Mouse (Mus musculus) WW6 (cell line): ENCODE results near the gene Grtp1.
A peak's percentile ranks its signal among the peaks of the same experiment; 100 is the strongest.

Experiments used
- DNase-seq: peaks from one replicate; pipeline ENCODE4 v3.0.0-alpha.2; 2013; ENCODE audit warnings: low read depth, low spot score

Gene Grtp1

DNA sequence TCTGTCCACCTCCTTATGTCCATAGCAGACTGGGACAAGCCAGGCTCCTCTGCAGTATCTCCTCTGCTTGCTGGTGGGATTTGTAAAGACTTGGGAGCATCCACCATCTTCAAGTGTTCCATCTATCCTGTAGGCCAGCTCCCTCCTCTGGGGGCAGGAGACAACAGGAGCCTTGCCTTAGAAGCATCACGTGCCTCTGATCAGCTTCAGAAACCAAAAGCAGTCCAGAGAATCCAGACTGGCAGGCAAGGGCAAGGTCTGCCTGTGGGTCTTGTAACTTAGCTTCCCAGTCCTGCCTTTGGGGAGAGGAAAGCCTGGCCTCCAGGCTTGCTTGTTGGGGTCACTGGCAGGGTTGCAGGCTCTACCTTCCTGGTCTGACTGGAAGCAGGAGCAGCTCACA is 24.8 kb downstream of the Grtp1 start:
- no peak for DNase-seq

DNA sequence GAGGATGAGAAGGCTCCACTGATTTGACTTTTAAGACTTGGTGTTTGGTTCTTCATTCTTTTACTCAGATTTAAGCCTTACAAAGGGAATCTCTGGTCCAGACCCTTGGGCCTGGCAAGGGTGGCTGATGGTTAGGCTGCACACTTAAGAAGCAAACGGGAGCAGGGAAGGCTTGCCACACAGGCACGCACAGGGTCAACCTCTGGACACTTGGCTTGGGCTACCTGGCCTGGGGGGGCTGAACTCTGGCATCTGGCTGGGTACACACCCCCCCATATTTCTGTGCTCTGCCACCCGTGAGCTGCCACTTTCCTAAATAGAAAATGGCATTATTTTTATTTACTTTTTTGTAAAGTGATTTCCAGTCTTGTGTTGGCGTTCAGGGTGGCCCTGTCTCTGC is 25.6 kb downstream of the Grtp1 start:
- DNase-seq = no peak

DNA sequence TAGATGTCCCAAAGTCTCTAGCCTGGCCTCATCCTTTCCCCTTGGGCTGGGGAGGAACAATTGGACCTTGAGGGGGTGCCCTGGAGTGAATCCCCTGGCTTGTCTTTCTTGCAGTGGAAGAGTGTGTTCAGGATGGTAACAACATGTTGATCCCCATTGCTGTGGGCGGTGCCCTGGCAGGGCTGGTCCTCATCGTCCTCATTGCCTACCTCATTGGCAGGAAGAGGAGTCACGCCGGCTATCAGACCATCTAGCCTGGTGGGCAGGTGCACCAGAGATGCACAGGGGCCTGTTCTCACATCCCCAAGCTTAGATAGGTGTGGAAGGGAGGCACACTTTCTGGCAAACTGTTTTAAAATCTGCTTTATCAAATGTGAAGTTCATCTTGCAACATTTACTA is 26.1 kb downstream of the Grtp1 start:
- DNase-seq = no peak

DNA sequence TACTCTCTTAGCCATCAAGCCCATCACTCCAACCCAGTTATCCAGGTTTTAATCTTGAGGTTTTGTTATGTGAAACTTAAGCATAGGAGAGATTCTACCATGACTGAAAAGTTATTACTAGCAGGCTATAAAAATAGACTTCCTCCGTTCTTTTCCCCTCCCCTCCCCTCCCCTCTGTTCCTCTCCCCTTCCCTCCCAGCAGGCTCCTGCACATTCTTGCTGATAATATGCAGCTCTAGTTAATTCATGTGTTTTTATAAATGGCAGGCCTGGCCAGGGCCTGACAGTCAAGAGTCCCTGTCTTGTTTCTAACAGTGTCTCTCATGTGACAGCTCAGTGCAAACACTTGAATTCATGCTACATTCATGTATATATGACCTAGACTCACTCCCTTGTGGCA is 29.9 kb downstream of the Grtp1 start:
- no peak for DNase-seq

DNA sequence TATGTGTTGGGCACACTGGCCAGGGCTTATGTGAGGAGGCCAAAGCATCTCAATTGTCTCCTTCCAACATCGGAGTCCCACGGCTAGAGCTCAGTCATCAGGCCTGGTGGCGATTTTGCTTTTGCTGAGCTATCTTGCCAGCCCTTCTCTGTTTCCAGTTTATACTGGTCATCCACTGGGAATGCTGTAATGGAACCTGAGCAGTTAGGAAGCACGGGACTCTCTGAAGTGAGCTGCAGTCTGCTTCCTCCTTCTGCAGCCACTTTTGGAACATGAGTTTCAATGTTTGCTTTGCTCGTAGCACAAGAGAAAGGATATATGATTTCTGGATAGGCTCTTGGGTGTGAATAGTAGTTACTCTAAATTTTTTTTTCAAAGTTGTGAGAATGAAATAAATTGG is 36.1 kb downstream of the Grtp1 start:
- DNase-seq = no peak

DNA sequence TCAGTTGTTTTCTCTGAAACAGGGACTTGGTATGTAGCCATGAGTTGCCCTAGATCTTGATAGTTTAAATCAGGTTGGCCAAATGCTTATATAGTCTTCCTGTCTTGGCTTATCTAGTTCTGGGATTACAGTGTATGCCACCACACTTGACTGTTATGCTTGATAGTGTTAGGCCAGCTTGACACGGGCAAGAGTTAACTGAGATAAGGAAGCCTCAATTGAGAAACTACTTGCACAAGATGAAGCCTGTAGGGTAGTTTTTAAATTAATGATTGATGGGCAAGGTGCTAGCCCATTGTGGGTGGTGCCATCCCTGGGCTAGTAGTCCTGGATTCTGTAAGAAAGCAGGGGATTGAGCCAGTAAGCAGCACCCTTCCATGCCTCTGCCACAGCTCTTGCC is 36.9 kb downstream of the Grtp1 start:
- DNase-seq = no peak

DNA sequence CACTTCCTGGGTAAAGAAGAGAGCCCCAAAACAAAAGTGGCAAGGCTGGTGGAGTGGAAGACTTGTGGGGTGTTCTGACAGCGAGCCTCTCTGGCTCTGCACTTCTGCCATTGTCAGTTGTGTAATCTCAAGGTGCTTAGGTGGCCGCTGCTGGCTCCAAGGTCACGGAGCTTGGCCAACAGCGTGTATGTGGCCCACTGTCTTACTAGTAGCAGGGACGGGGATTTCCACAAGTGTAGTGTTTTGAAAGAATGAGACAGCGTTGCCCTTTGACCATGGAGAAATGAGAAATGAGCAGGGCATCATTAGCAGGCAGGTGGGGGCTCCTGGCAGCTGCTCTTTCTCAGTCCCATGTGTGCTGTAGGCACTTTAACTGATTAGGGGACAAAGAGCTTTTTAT is 38.3 kb downstream of the Grtp1 start:
- no peak for DNase-seq

DNA sequence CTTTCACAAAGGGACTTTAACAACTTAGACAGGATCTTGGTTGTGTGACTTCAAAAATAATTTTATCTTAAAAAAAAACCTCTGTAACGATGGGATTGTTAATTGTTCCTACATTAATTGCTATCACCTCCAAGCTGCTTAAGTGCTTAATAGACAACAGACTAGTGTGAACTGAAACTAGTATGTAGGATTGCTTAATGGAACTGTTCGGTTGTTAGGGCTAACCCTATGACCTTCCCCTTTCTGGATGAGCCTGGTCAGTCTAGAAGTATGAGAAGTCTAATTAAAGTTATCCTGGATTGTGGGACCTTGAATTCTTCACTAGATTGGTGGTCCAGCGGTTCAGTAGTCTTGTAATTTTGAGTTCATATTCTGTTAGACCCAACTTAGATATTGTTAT is 39.7 kb downstream of the Grtp1 start:
- no peak for DNase-seq

DNA sequence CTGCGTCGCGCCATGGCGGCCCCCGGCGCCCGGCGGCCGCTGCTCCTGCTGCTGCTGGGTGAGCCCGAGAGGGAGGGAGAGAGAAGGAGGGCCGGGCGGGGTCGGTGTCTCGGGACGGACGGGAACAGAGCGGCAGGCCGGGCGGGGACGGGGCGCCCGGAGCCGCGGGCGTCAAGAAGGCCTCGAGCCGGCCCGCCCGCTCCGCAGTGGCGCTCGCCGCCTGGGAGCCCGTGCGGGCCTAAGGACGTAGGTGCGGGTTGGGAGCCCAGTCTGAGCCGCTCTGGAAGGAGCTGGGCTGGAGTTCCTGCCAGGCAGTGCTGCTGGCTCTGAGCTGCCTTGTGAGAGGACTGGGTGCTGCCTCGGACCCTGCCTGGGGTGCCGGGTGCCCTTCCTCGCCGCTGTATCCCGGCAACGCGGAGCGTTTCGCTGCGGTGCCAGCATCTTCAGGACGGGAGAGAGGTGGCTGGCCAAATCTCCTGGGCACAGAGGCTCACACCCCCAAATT is 41.0 kb downstream of the Grtp1 start:
- no peak for DNase-seq

DNA sequence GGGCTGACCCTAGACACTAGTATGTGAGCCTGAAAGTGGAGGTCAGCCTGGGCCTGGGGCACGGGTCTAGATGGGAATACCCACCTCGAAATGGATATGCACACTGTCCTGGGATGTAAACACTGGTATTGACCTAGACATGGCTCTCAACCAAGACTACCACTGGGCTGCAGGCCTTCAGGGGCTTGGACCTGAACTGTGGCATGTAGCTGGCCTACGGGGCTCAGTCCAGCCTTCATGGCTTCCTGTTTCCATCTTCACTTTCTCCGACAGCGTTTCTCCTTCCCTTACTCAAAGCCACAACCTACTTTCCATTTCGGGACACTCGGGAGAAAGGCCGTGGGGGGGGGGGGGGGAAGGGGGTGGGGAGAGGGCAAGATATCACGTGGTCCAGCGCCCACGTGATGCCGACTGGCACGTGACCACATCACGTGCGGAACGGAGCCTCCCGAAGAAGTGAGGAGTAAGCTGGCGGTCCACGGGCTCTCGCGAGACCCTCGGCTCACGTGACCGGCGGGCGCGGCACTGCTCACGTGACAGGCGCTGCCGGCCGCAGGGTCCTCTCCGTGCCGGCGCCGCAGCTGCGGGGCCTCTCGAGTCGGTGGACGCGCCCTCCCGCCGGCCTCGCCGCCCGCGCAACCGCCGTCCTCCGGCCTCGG is 41.6 kb downstream of the Grtp1 start, which contains the start of gene Lamp1:
Gene Lamp1, plus strand, starts transcription at position 444 of the 659 bp plus-strand sequence.
- DNase-seq = peak; percentile 99

DNA sequence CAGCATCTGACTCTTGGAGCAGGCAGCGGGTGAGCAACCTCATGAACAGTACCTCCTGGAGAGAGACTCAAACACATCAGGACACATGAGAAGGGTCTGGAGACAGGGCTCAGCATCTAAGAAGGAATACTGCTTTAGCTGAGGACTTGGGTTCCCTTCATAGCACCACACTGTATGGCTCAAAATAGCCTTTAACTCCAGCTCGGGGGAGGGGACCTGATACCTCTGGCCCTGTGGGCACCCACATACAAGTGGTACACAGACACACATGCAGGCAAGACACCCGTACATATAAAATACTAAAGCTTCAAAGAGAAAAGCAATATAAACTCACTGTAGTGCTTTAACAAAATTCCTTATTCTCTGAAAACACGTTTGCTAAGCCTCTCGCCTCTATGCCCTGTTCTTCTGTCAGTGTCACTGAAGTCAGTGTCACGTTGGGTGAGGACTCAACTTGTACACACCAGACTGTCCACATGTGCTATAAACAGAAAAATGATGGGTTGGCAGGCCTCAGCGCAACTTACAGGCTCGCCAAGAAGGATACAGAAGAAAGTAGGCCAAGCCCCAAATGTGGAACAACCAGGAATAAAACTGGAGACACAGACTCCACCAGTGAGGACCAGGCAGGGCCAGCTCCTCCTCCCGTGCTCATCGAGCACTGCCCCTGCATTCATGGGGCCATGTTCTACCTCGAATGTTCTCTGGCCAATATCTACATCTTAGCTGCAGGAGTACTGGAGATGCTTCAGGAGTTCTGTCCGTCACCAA is 43.9 kb downstream of the Grtp1 start:
- DNase-seq = no peak

DNA sequence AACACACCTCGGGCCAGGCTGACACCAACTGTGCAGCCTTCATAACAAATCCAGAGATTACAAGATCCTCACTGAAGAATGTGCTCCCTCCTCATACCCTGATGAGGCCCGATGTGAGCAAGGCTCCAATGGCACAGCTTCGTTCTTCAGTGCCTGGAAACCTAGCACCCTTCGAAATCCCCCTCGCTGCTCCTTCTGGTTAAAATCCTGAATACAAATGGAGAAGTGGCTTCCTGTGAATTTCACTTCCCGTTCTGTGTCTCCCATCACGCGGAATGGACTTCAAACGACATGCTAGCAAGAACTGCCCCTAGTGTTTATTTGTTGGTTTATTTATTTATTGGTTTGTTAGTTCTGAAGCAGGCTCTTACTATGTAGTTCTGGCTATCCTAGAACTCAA is 45.1 kb downstream of the Grtp1 start:
- DNase-seq = no peak

DNA sequence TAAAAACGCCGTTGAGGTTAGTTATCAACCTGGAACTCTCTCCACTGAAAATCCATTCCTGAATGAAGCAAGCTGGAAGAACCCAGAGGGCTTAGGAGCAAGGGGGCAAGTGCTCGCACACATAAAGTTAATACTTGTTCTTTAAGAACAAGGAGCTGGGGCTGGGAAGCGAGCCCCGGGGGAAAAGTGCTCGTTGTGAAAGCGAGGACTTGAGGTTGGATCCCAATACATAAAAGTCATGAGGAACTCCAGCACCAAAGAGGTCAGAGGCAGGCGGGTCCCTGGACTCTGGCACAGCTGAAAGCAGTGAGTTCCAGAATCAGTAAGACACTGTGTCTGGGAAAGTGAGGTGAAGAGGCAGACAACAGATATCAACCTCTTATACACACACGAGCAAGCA is 46.3 kb downstream of the Grtp1 start:
- DNase-seq = no peak

DNA sequence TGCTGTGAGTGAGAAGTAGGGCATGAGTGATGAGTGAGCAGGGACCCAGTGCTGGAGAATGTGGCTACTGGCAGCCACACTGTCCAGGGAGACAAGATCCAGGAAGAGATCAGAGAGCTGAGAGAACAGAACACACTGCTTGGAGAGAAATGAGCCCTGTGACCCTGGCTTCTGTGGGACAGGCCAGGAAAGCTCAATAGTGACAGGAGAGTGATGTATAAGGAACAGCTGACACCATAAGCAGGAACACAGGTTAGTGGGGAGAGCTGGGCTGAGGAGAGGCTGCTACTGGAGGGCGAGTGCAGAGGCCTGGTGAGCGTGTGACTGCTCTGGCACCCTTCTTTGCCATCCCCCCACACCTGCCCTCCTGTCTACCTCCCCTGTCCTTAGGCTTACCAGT is 49.5 kb downstream of the Grtp1 start:
- no peak for DNase-seq

DNA sequence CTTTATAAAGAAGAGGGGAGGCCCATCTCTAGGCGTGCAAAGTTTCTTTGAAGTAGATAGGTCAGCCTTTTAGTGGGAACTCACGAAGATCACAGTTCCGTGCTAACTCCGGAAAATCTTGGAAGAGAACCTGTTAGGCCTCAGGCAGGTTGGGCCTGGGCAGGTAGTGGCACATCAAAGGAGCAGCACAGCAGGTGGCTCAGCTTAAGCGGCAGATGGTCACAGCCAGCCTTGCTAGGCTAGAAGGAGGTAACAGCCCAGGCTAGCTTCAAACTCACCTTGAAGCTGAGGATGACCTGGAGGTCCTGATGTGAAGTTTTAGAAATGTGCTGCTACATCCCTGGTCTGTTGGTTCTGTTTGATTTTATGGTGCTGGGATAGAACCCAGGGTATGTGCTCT is 50.6 kb downstream of the Grtp1 start:
- DNase-seq = no peak

DNA sequence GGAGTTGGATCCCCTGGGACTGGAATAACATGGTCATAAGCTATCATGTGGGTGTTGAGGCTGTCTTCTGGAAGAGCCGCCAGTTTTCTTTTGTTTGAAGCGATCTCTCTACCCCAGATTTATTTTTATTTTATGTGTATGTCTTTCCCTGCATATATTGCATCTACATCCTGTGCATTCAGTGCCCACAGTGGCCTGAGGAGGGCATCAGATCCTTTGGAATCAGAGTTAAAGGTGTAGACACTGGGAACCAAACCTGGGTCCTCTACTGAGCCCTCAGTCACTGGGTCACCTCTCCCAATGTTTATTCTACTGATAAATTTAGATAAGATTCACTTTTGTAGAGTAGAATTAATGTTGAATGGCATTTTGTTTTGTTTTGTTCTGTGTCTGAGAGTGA is 51.1 kb downstream of the Grtp1 start:
- DNase-seq = no peak

DNA sequence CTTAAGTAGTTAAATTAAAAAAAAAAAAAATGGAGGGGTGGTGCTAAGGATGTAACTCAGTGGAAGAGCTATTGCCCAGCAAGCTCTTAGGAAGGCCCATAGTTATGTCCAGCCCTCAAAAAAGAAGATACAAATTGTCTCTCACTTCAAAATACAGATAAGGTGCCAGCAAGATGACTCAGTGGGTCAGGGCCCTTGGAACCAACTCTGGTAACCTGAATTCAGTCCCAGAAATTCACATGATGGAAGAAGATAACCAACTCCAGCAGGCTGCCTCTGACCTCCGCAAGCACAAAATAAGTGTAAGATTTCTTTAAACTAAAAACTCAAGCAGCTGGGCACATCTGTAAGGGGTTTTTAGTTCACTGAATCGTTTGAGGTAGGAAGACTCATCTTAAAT is 51.9 kb downstream of the Grtp1 start:
- DNase-seq = no peak

DNA sequence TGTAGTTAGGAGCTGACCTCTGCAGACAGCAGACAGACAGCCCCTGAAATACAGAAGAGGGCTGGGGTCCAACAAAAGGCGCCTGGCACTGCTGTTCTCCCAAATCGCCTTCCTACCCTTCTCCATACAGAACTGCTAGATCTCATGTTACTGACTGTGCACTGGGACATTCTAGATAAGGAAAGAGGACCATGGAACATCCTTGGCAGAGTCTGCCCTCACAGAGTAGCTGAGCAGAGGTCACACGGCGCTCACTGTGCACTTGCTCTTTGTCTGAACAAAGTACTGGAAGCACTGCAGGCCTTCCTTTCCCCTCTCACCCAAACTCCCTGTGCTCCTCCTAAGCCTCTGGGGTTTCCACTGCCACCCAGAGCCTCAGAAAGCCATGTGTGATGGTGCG is 58.7 kb downstream of the Grtp1 start:
- DNase-seq = no peak

DNA sequence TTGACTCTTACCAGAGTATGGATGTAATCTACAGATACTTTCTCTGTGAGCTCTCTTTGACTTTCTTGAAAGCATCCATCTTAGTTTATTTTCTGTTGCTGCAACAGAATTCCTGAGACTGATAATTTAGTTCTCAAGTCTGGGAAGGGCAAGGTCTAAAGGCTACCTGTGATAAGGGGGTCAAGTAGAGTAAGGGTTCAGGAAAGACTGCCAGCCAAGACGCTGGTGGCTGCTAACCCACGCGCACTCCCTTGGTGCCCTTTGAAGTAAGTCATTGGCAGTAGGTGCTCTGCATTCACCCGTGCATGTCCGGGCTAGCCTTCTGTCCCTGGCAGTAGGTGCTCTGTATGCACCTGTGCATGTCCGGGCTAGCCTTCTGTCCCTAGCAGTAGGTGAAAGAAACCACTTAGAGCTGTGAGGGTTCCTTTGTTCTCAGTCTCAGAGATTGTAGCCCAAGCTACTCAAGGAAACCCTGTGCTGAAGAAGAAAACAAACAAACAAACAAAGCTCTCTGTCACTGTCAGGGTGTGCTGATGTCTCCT is 60.7 kb downstream of the Grtp1 start:
- DNase-seq = peak; percentile 26

DNA sequence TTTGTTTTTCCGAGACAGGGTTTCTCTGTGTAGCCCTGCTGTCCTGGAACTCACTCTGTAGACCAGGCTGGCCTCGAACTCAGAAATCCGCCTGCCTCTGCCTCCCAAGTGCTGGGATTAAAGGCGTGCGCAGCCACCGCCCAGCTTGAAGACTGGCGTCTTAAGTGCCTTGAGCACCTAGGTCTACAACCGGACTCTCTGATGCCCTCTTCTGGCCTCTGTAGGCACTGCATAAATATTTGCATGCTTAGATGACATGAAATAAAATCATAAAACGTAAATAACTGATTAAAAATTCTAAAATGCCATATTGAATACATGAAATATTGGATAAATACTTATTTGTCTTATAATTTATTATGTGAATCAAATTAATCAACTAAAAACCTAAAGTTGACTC is 68.2 kb downstream of the Grtp1 start:
- peak; percentile 56 for DNase-seq

DNA sequence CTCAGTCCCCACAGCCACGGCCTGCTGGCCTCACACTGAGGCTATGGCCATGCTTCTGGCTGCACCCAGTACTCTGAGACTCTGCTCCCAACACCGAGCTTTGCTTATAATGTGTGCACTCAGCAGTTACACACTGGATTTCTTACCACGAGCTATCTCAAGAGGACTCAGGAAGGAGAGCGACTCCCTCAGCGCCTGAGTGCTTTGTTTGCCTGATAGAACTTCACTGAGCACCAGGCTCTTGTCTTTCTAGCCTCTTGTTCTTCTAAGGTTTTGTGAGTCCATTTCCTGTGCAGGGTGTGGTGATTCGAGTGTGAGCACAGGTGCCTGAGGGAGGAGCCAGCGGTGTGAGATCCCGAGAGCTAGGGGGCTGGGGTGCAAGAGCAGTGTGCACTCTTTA is 75.5 kb downstream of the Grtp1 start:
- no peak for DNase-seq

DNA sequence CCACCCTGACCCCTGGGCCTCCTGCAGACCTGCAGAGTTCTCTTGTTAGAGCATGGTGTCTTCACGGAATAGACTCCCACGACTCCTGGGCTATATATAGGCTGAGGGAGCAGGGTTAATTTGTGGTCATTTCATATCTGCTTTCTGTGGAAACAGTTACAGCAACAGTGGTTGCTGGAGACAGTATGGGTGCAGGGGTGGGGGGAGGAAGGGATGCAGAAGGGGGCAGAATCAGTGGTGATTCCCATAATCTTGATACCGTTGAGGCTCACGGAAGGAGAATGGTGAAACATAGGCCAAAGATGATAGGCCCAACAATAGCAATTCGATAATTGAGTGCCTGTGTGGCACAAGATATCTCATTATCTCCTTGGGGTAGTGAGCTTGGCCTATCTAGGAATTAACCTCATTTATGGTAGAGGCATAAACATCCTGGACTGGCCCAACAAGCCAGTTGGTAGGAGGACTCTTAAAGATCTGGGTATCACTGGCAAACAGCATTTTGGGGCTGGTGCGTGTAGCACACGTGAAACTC is 77.5 kb downstream of the Grtp1 start:
- DNase-seq = no peak
